Mouse (Mus musculus) lung, embryonic 16.5 days (tissue): ENCODE results near the gene Ccdc8. TPM values are rescaled to one million over a fixed set of nuclear protein-coding genes. Genes with fewer than 3 reads are reported as not detected.
"Not testable (repeated sequence)": the region's sequence is repeated elsewhere in the genome, so short reads cannot be mapped to it uniquely, and the experiment has no call there.

Experiments
- ATAC-seq: fragments of 200-750 bp; cut with Nextera tagmentation; 2 replicates; pipeline ENCODE4 v1.8.0; 2017; ENCODE audit warnings: low read depth, mild to moderate bottlenecking, moderate library complexity
- H3K27ac ChIP-seq: fragments of 300-500 bp; sonication (generic); 2 replicates; pipeline ENCODE4 v1.5.1; 2014; ENCODE audit warnings: mild to moderate bottlenecking, control low read depth, low read length
- H3K27me3 ChIP-seq: fragments of 300-500 bp; sonication (generic); 2 replicates; pipeline ENCODE4 v1.6.1; 2014; ENCODE audit warnings: low read depth, low read length, mixed read lengths; ENCODE audit not compliant: control insufficient read depth, insufficient read depth
- H3K36me3 ChIP-seq: fragments of 300-500 bp; sonication (generic); 2 replicates; pipeline ENCODE4 v1.6.1; 2014; ENCODE audit warnings: low read length; ENCODE audit not compliant: control insufficient read depth, insufficient read depth
- H3K4me1 ChIP-seq: fragments of 300-500 bp; sonication (generic); replicated peaks from 2 replicates; pipeline ENCODE4 v1.6.1; 2014; ENCODE audit warnings: low read length, mixed read lengths; ENCODE audit not compliant: control insufficient read depth, insufficient read depth
- H3K4me2 ChIP-seq: fragments of 300-500 bp; sonication (generic); 2 replicates; pipeline ENCODE4 v1.6.1; 2014; ENCODE audit warnings: low read depth, low read length, control low read depth
- H3K4me3 ChIP-seq: fragments of 300-500 bp; sonication (generic); 2 replicates; pipeline ENCODE4 v1.5.1; 2014; ENCODE audit warnings: mild to moderate bottlenecking, low read length, control low read depth
- H3K9ac ChIP-seq: fragments of 300-500 bp; sonication (generic); 2 replicates; pipeline ENCODE4 v1.6.1; 2014; ENCODE audit warnings: low read length, control low read depth
- H3K9me3 ChIP-seq: fragments of 300-500 bp; sonication (generic); 2 replicates; pipeline ENCODE4 v1.6.1; 2016; ENCODE audit warnings: low read length; ENCODE audit not compliant: control insufficient read depth
- WGBS: fragments of 180-500 bp; shearing (Covaris S2); extraction: QIAGEN DNeasy Blood & Tissue Kit; methylation state at CpG from one replicate; pipeline ENCODE4 v1.1.7; 2014; 5-methylcytosine and 5-hydroxymethylcytosine counted together
- polyA plus RNA-seq: library from polyadenylated mRNA; unstranded; fragments of >200 nt; fragmentation: Nextera tagmentation; extraction: Ambion mirVana; gene quantifications from 2 replicates; pipeline ENCODE4 v1.2.1, GENCODE M21; 2015

Ccdc8 gene
- polyA plus RNA-seq, 1 experiment from 2014 or later: 43.8 TPM

DNA sequence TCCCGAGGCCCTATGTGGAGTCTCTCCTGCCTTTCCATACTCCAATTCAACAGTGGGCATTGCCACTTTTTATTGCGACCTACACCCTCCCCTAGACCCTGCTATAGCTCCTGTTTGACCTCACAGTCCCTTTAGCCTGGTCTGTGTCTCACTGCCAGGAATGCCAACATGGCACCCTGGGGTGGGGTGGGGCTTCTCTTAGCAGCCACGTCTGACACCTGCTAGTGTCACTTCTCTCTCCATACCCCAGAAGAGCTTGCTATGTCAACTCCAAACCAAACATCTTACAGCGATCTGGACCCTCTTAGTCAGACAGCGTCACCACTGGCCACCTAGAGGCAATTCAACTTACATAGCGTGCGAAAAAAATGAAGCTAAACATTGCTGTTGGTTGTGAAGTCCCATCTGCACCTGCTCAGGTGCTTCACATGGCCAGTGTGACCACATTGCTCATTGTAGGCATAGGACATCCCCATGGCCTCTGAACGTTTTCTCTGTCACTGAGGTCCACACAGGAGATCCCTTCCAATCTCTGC lies 43.5 kb upstream of the Ccdc8 start:
- Histone ChIP-seq H3K27me3 (peaks cover 25% of the 10 kb centered on the region), H3K4me1 (peaks cover 41% of the 10 kb centered on the region), H3K4me3 (no peak overlapping the region), H3K36me3 (no peaks in the 10 kb centered on the region), H3K27ac (no peak overlapping the region), H3K9me3 (no peaks in the 10 kb centered on the region), H3K4me2 (no peak overlapping the region), H3K9ac (no peak overlapping the region)
- WGBS: 62% methylated on average over 8 of the region's 8 CpGs
- ATAC-seq: no peak

DNA sequence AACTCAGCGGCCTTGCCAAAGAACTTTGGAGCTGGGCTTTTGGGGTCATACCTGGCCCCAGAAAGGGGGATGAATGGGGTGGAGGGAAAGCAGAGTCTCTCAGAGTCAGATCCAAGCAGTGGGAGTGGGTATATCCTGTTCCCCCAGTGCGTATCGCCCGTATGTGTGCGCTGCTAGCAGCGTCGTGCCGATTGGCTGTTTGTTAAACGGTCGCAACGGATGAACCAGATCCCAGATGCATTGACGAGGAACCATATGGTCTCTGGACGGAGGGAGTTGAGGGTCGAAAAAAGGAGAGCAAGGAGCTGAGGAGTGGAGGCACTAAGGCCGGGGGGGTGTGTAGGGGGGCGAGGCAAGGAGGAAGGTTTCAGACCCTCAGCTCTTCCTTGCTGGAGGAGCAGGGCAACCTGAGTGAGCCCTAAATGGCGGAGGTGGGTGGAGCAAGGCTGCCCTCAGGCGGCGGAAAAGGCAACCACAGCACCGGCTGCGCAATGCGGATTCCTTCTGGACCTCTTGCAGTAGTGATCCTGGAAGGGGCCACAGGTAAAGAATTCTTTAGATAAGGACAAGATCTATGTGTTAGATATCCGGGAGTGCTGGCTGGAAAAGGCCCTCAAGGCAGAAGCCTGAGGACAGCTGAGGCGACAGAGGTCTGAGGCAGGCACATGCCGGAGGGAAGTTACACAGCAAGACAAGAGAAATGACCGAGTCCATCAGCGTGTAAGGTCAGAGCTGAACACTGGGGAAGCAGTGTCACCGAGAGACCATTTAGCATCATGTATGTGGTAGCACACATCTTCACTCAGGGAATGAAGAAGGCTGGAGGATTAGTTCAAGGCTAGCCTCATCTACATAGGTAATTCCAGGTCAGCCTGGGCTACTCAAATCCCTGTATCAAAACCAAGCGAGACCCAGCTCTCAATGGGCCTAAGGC lies 42.3 kb upstream of the Ccdc8 start:
- ATAC-seq: peak; percentile 37
- H3K36me3 ChIP-seq: no peaks in the 10 kb centered on the region
- H3K27ac ChIP-seq: no peak overlapping the region
- H3K27me3 ChIP-seq: peaks cover 22% of the 10 kb centered on the region
- peak overlapping the region; percentile 17; the same call in 1 of the 2 replicates for H3K9ac ChIP-seq
- 9% methylated on average over 29 of the region's 29 CpGs for WGBS
- H3K4me3 ChIP-seq: peak overlapping the region; percentile 31
- H3K4me2 ChIP-seq: peak overlapping the region; percentile 59
- no peaks in the 10 kb centered on the region for H3K9me3 ChIP-seq
- H3K4me1 ChIP-seq: peaks cover 34% of the 10 kb centered on the region

DNA sequence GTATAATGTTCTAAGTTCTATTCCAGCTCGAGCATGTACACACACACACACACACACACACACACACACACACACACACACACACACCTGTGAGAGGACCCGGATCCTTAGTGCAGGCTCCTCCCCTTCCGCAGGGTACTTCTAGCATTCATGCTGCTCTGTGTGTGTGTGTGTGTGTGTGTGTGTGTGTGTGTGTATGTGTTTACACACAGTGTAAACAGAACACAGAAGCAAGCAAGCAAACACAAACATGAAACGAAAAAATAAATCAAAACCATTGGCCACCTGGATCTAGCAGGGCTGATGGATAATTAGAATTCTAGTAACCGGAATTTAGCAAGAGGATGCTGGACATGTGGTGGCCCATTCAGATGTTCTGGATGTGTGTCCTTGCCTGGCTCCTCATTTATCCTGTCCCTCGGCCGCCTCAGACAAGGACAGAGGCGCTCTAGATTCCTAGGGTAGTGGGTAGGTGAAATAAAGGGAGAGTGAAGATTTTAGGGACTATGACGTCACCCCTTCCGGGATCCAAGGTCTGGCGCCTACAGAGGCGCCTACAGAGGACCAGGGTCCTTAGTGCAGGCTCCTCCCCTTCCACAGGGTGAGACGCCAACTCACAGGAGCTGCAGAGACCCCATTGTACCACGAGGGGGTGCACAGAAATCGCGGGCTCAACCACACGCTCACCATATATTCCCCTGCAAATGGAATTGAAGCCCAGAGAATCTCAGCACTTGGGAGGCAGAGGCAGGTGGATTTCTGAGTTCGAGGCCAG lies 41.5 kb upstream of the Ccdc8 start:
- H3K9ac ChIP-seq: no peak overlapping the region
- WGBS: 17% methylated on average over 18 of the region's 18 CpGs
- no peak overlapping the region for H3K4me3 ChIP-seq
- H3K4me1 ChIP-seq: peaks cover 33% of the 10 kb centered on the region
- no peak overlapping the region for H3K27ac ChIP-seq
- peak; percentile 56 for ATAC-seq
- H3K36me3 ChIP-seq: no peaks in the 10 kb centered on the region
- H3K27me3 ChIP-seq: peaks cover 14% of the 10 kb centered on the region
- no peaks in the 10 kb centered on the region for H3K9me3 ChIP-seq
- no peak overlapping the region for H3K4me2 ChIP-seq

DNA sequence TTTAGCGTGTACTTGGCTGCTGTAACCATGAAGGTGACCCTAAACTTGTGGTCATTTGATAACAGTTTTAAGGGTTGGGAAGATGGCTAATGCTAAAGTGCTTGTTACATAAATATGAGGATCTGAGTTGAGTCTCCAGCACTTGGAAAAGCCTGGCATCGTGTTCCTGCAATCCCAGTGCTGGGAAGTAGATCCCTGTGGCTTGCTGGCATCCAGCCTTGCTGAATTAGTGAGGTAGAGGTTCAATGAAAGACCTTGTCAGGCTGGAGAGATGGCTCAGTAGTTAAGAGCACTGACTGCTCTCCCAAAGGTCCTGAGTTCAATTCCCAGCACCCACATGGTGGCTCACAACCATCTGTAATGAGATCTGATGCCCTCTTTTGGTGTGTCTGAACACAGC lies 38.7 kb upstream of the Ccdc8 start:
- H3K4me2 ChIP-seq, ATAC-seq, H3K4me1 ChIP-seq, H3K36me3 ChIP-seq, H3K9me3 ChIP-seq, H3K27ac ChIP-seq, H3K4me3 ChIP-seq, H3K27me3 ChIP-seq, H3K9ac ChIP-seq: not testable (repeated sequence)
- WGBS: 58% methylated on average over 2 of the region's 2 CpGs

DNA sequence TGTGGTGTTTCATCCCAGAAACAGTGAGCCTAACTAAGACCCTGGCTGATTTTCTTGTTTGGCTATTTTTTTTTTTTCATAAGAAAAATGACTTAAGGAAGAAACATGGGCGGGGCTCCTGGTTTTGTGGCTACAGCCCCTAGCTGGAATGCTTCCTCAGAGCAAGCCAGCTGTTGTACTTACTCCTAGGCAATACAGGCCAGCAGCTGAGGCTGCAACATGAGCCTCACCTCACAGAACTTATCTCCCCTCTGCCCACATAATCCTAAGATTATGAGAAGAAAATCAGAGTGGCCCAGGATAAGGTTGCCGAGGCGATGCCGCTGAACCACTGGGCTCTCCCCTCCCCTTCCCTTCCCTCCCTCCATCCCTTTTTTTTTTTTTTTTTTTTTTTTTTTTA lies 36.8 kb upstream of the Ccdc8 start:
- Histone ChIP-seq H3K27ac (no peak overlapping the region), H3K27me3 (no peaks in the 10 kb centered on the region; the same call in 1 of the 2 replicates), H3K4me2 (no peak overlapping the region), H3K36me3 (no peaks in the 10 kb centered on the region), H3K9ac (no peak overlapping the region), H3K9me3 (no peaks in the 10 kb centered on the region), H3K4me1 (peaks cover 2% of the 10 kb centered on the region; the same call in 1 of the 2 replicates), H3K4me3 (no peak overlapping the region)
- no peak for ATAC-seq
- 61% methylated on average over 4 of the region's 4 CpGs for WGBS

DNA sequence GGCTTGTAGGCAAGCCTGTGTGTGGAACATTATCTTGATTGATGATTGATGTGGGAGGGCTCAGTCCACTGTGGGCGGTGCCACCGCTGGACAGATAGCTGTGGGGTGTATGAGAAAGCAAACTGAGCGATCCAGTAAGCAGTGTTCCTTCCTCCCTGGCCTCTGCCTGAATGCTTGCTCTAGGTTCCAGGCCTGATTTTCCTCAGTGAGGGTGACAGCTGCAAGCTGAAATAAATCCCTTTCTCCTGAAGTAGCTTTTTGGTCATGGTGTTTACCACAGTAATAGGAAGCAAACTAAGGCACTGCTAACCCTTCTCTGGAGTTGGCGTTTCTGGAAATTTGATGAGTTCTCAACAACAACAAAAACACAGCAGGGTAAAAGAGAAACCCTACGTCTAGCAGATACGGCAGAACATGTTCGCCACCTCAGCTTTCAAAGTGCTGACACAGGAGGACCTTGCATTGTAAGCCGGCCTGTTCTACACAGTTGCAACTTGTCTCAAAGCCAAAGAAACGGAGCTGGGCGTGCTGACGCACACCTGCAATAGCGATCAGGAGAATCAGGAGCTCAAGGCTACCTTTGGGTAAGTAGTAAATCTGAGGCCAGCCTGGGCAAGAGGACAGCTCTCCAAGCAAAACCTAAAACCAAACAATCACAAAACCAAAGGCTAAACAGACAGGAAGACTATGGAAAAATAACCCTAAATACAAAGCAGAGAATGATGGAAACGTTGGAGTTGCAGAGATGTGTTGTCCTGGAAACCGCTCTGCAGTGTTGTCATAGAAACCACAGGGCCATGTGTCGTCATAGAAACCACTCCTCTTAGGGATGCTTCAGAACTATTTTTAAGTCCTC lies 35.9 kb upstream of the Ccdc8 start:
- Histone ChIP-seq H3K4me1 (no peaks in the 10 kb centered on the region), H3K4me3 (no peak overlapping the region), H3K27ac (no peak overlapping the region), H3K27me3 (no peaks in the 10 kb centered on the region; the same call in 1 of the 2 replicates), H3K9me3 (no peaks in the 10 kb centered on the region), H3K36me3 (no peaks in the 10 kb centered on the region), H3K9ac (no peak overlapping the region), H3K4me2 (no peak overlapping the region)
- 61% methylated on average over 15 of the region's 15 CpGs for WGBS
- no peak for ATAC-seq

DNA sequence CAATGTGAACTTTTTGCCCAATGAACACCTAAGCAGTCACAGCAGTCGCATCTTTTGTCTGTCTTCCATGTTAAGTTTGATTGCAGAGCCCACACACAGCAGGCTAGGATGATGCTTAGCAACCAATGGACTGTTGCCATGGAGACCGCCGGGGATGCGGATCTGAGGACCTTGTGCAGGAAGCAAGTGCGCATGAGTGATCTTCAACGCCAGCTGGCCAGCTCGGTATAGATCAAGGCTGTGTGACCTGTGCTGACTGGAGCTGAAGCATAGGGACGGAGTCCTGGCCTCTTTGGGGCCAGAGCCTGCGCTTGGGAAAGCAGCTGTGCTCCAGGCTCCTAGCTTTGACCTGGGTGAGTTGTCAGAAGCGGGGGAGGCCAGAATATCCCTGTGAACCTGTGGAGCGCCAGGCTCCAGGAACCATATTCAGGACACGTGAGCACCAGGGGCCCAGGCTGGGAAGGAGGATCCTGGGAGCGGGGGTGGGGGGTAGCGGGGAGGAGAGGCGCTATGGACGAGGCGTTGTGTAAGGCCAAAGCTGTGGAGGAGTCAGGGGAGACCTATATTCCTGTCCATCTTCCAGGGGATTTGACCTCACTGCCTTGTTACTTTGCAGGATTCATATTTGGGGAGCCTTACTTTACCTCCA lies 32.8 kb upstream of the Ccdc8 start, which contains the start of gene Pnmal1:
Gene Pnmal1 (plus strand): TSS at position 141 of the 649 bp plus-strand sequence.
- no peak within 1 kb of the TSS for H3K9ac ChIP-seq
- no peaks in the 10 kb centered on the region for H3K36me3 ChIP-seq
- ATAC-seq: peak; percentile 23; the same call in 1 of the 2 replicates
- H3K9me3 ChIP-seq: no peaks in the 10 kb centered on the region
- no peaks in the 10 kb centered on the region; the same call in 1 of the 2 replicates for H3K27me3 ChIP-seq
- H3K27ac ChIP-seq: no peak within 1 kb of the TSS
- H3K4me1 ChIP-seq: no peaks in the 10 kb centered on the region
- no peak within 1 kb of the TSS for H3K4me3 ChIP-seq
- no peak within 1 kb of the TSS for H3K4me2 ChIP-seq
- 22% methylated on average over 17 of the region's 17 CpGs for WGBS

DNA sequence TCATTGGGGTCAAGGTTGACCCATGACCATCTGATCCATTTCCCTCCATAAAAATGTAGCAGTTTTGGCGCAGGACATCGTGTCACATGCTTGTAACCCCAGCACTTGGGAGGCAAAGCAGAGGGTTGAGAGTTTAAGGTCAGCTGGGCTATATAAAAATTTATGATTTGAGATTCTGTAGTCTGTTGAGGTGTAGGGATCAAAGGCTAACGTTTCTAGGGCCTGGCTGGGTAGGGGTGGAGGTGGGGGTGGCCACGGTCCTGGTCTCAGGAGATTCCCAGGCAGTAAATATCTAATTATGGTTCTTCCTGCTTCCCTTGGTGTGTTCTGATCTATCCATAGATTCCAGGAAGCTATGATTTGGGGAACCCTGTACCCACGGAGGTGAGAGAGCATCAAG lies 30.8 kb upstream of the Ccdc8 start:
- ATAC-seq: no peak
- Histone ChIP-seq H3K27ac (no peak overlapping the region), H3K4me3 (no peak overlapping the region), H3K9ac (no peak overlapping the region), H3K36me3 (no peaks in the 10 kb centered on the region), H3K27me3 (no peaks in the 10 kb centered on the region; the same call in 1 of the 2 replicates), H3K9me3 (no peaks in the 10 kb centered on the region), H3K4me1 (no peaks in the 10 kb centered on the region), H3K4me2 (no peak overlapping the region)
- 65% methylated on average over 5 of the region's 5 CpGs for WGBS
